Comparison of ENCODE assay signal across 8 mouse cellular contexts in the genomic region with DNA sequence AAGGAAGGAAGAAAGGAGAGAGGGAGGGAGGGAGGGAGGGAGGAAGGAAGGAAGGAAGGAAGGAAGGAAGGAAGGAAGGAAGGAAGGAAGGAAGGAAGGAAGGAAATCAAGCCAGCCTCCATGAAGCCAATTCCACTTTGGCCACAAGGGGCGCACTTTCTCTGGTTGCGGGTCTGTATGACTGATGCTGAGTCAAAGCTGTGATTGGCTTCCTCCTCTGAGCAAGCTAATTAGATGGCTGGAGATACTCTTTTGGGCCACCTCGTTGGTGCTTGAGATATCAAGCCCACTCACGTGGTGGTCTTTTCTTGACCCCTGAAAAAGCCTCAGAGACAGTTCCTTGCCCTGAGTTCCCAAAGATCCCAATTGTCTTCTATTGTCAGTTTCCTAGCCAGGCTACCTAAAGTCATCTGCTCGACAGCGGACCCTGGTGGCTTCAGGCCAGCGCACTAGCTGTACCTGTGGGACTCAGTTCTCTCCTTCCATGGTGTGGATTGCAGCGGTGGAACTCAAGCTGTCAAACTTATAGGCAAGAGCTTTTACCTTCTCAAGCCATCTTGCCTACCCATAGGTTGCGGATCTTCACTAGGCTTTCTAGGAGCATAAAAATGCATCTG. TPM values are rescaled to one million over a fixed set of nuclear protein-coding genes. Genes with fewer than 3 reads are reported as not detected.
DNase-seq lines count a peak whose midpoint lies in the region; ATAC-seq and TF ChIP-seq lines count a peak whose summit lies in the region.

No protein-coding gene starts in this region.

- H3K36me3 ChIP-seq in forebrain, embryonic 10.5 days (replicated peaks) = 0 out of 2 replicates have a peak, but pooled peaks cover 2% of the 10 kb centered on the region
- H3K36me3 ChIP-seq in forebrain, embryonic 16.5 days (ENCODE audit: control insufficient read depth, insufficient read depth) = no peaks in the 10 kb centered on the region
- no peaks in the 10 kb centered on the region for H3K36me3 ChIP-seq in intestine, embryonic 14.5 days (ENCODE audit: control insufficient read depth, insufficient read depth, low read length)
- H3K36me3 ChIP-seq in small intestine, adult 2 months (ENCODE audit: control insufficient read depth, insufficient read depth, low read length) = no peaks in the 10 kb centered on the region

- H3K9ac ChIP-seq in forebrain, embryonic 16.5 days (replicated peaks; ENCODE audit: low read depth, low read length) = no peak overlapping the region
- no peak overlapping the region for H3K9ac ChIP-seq in intestine, embryonic 14.5 days (ENCODE audit: low read length)

- peaks cover 31% of the 10 kb centered on the region for H3K4me1 ChIP-seq in forebrain, embryonic 10.5 days
- H3K4me1 ChIP-seq in forebrain, embryonic 16.5 days (replicated peaks; ENCODE audit: control insufficient read depth, insufficient read depth, low read length) = peaks cover 3% of the 10 kb centered on the region; the same call in 1 of the 2 replicates
- H3K4me1 ChIP-seq in intestine, embryonic 14.5 days (replicated peaks; ENCODE audit: control insufficient read depth, insufficient read depth, low read length) = no peaks in the 10 kb centered on the region
- H3K4me1 ChIP-seq in small intestine, adult 2 months (ENCODE audit: control insufficient read depth, insufficient read depth, insufficient read length, low read length) = no peaks in the 10 kb centered on the region

- ATAC-seq in forebrain, embryonic 16.5 days = no peak
- ATAC-seq in intestine, embryonic 14.5 days (replicated peaks; ENCODE audit: low FRiP score, low TSS enrichment, low read depth) = no peak

- no peak overlapping the region for H3K4me3 ChIP-seq in forebrain, embryonic 10.5 days
- H3K4me3 ChIP-seq in forebrain, embryonic 16.5 days (replicated peaks; ENCODE audit: low read length) = no peak overlapping the region
- H3K4me3 ChIP-seq in intestine, embryonic 14.5 days (ENCODE audit: low read depth, low read length) = no peak overlapping the region
- no peak overlapping the region for H3K4me3 ChIP-seq in small intestine, adult 2 months (ENCODE audit: low read depth, low read length)

- H3K27me3 ChIP-seq in forebrain, embryonic 10.5 days (ENCODE audit: poor library complexity, severe bottlenecking) = no peaks in the 10 kb centered on the region
- H3K27me3 ChIP-seq in forebrain, embryonic 16.5 days (replicated peaks; ENCODE audit: control insufficient read depth, insufficient read depth, low read length) = no peaks in the 10 kb centered on the region
- no peaks in the 10 kb centered on the region for H3K27me3 ChIP-seq in intestine, embryonic 14.5 days (replicated peaks; ENCODE audit: control insufficient read depth, insufficient read depth, low read length)
- peaks cover under 1% of the 10 kb centered on the region; the same call in 1 of the 2 replicates for H3K27me3 ChIP-seq in small intestine, adult 2 months (ENCODE audit: control insufficient read depth, insufficient read depth, low read length)

- TF ChIP-seq POLR2A in small intestine, adult 2 months (IDR thresholded peaks at IDR 0.05; ENCODE audit: low read depth, low read length) = no peak

- peaks cover 3% of the 10 kb centered on the region; the same call in 1 of the 2 replicates for H3K9me3 ChIP-seq in forebrain, embryonic 10.5 days
- no peaks in the 10 kb centered on the region for H3K9me3 ChIP-seq in forebrain, embryonic 16.5 days (ENCODE audit: control insufficient read depth, low read length)
- H3K9me3 ChIP-seq in intestine, embryonic 14.5 days (ENCODE audit: control insufficient read depth, low read length) = no peaks in the 10 kb centered on the region

- peak; percentile 73 for DNase-seq in forebrain, embryonic 10.5 days (ENCODE audit: extremely low spot score, low spot score)
- peak; percentile 81 for DNase-seq in 3T3-L1 (ENCODE audit: low read depth, low spot score)
- DNase-seq in adrenal gland, adult 2 months = peak; percentile 64
- DNase-seq in embryo, embryonic 10 days (ENCODE audit: low spot score) = peak; percentile 80
- DNase-seq in intestine, embryonic 14.5 days (ENCODE audit: low spot score) = peak; percentile 88
- peak; percentile 77 for DNase-seq in lung, postnatal 10 days

- peak overlapping the region; percentile 66; the same call in 1 of the 2 replicates for H3K27ac ChIP-seq in forebrain, embryonic 10.5 days
- H3K27ac ChIP-seq in forebrain, embryonic 16.5 days (ENCODE audit: low read length) = no peak overlapping the region
- H3K27ac ChIP-seq in intestine, embryonic 14.5 days (ENCODE audit: low read depth) = no peak overlapping the region
- H3K27ac ChIP-seq in small intestine, adult 2 months (ENCODE audit: insufficient read depth, low read depth, low read length) = no peak overlapping the region

- no peak overlapping the region for H3K4me2 ChIP-seq in forebrain, embryonic 16.5 days (ENCODE audit: low read length)
- no peak overlapping the region for H3K4me2 ChIP-seq in intestine, embryonic 14.5 days (ENCODE audit: low read length)

- TF ChIP-seq CTCF in small intestine, adult 2 months (IDR thresholded peaks at IDR 0.05; ENCODE audit: extremely low read depth, insufficient read length, insufficient replicate concordance, low read depth, low read length) = peak; percentile 73; the same call in 1 of the 2 replicates

- 22% methylated on average over 9 of the region's 9 CpGs for WGBS in forebrain, embryonic 10.5 days
- 22% methylated on average over 9 of the region's 9 CpGs for WGBS in forebrain, embryonic 16.5 days
- WGBS in intestine, embryonic 14.5 days = 21% methylated on average over 9 of the region's 9 CpGs
- WGBS in small intestine, adult 2 months = 19% methylated on average over 9 of the region's 9 CpGs

RNA-seq across cellular contexts. Expression of a gene that starts 9.6 kb away (rescaled TPM):
- 17.9 and 19.4 TPM in 2 replicates for polyA plus RNA-seq in forebrain, embryonic 10.5 days (2016; fragmentation: Nextera tagmentation; extraction: Ambion mirVana)
- 26.3 and 29.3 TPM in 2 replicates for polyA plus RNA-seq in forebrain, embryonic 16.5 days (2015; fragmentation: Nextera tagmentation; extraction: Ambion mirVana)
- total RNA-seq in adrenal gland, adult 2 months (2021) = 1 to 10 TPM; 1.8 to 5.6 TPM
- polyA plus RNA-seq in adrenal gland, adult 2 months (2012; rRNA removed) = 17.5 and 25.0 TPM in 2 replicates
- 3.5 and 3.8 TPM in 2 replicates for polyA plus RNA-seq in intestine, embryonic 14.5 days (2014; fragmentation: Nextera tagmentation; extraction: Ambion mirVana)
- 2.1 and 4.9 TPM in 2 replicates for polyA plus RNA-seq in small intestine, adult 2 months (2012; rRNA removed)

RNA-seq across cellular contexts. Expression of a gene that starts 16.1 kb away (rescaled TPM):
- polyA plus RNA-seq in forebrain, embryonic 10.5 days (2016; fragmentation: Nextera tagmentation; extraction: Ambion mirVana) = 19.7 and 20.6 TPM in 2 replicates
- 12.3 TPM in 2 replicates for polyA plus RNA-seq in forebrain, embryonic 16.5 days (2015; fragmentation: Nextera tagmentation; extraction: Ambion mirVana)
- 10 to 100 TPM; 22.9 to 28.2 TPM for total RNA-seq in adrenal gland, adult 2 months (2021)
- 1.7 and 2.4 TPM in 2 replicates for polyA plus RNA-seq in adrenal gland, adult 2 months (2012; rRNA removed)
- 15.3 and 16.0 TPM in 2 replicates for polyA plus RNA-seq in intestine, embryonic 14.5 days (2014; fragmentation: Nextera tagmentation; extraction: Ambion mirVana)
- polyA plus RNA-seq in small intestine, adult 2 months (2012; rRNA removed) = 1.0 and 2.1 TPM in 2 replicates
